Comparison of ENCODE assay signal across 8 mouse cellular contexts in genomic region chr1:157086097-157086994, GRCm38 (mm10). TPM values are rescaled to one million over a fixed set of nuclear protein-coding genes. Genes with fewer than 3 reads are reported as not detected.
DNase-seq lines count a peak whose midpoint lies in the region; ATAC-seq and TF ChIP-seq lines count a peak whose summit lies in the region.

No protein-coding gene starts in this region.

- CTCF ChIA-PET in Patski (lab: Charles Lee), result no interaction called here

- H3K9ac ChIP-seq in forebrain, embryonic 14.5 days (ENCODE audit: low read length), result peak overlapping the region; percentile 64
- peak overlapping the region; percentile 58 for H3K9ac ChIP-seq in lung, embryonic 16.5 days (ENCODE audit: low read length)

- H3K9me3 ChIP-seq in forebrain, embryonic 14.5 days (replicated peaks; ENCODE audit: control insufficient read depth, low read length), result no peaks in the 10 kb centered on the region
- no peaks in the 10 kb centered on the region for H3K9me3 ChIP-seq in lung, embryonic 16.5 days (ENCODE audit: control insufficient read depth, low read length)

- H3K36me3 ChIP-seq in forebrain, embryonic 14.5 days (ENCODE audit: control insufficient read depth, insufficient read depth, low read length), result no peaks in the 10 kb centered on the region
- no peaks in the 10 kb centered on the region for H3K36me3 ChIP-seq in lung, embryonic 16.5 days (ENCODE audit: control insufficient read depth, insufficient read depth, low read length)

- H3K27ac ChIP-seq in forebrain, embryonic 14.5 days (ENCODE audit: low read depth, low read length), result peak overlapping the region; percentile 17; the same call in 1 of the 2 replicates
- H3K27ac ChIP-seq in lung, embryonic 16.5 days (ENCODE audit: low read length), result no peak overlapping the region

- H3K4me1 ChIP-seq in forebrain, embryonic 14.5 days (ENCODE audit: control insufficient read depth, insufficient read depth, low read length), result no peaks in the 10 kb centered on the region
- peaks cover 2% of the 10 kb centered on the region; the same call in 1 of the 2 replicates for H3K4me1 ChIP-seq in lung, embryonic 16.5 days (replicated peaks; ENCODE audit: control insufficient read depth, insufficient read depth, low read length)

- H3K4me2 ChIP-seq in forebrain, embryonic 14.5 days (ENCODE audit: low read length), result peak overlapping the region; percentile 59
- peak overlapping the region; percentile 62 for H3K4me2 ChIP-seq in lung, embryonic 16.5 days (ENCODE audit: low read depth, low read length)

- TF ChIP-seq CTCF in Patski (IDR thresholded peaks at IDR 0.05), result no peak

- WGBS in forebrain, embryonic 14.5 days, result 7% methylated on average over 25 of the region's 25 CpGs
- WGBS in lung, embryonic 16.5 days, result 9% methylated on average over 25 of the region's 25 CpGs

- in situ Hi-C loops in Patski (cut with MboI; ENCODE audit: low pct_unique_long_range_greater_than_20kb), result no loop called here

- no peaks in the 10 kb centered on the region for H3K27me3 ChIP-seq in Patski
- no peaks in the 10 kb centered on the region for H3K27me3 ChIP-seq in forebrain, embryonic 14.5 days (replicated peaks; ENCODE audit: control insufficient read depth, insufficient read depth, low read length)
- no peaks in the 10 kb centered on the region for H3K27me3 ChIP-seq in lung, embryonic 16.5 days (ENCODE audit: control insufficient read depth, insufficient read depth, low read depth, low read length)

- POLR2A ChIA-PET in Patski (lab: Charles Lee), result no interaction called here

- DNase-seq in Patski (ENCODE audit: low read depth, low spot score), result no peak
- DNase-seq in forebrain, embryonic 14.5 days (ENCODE audit: low spot score), result peak; percentile 88
- peak; percentile 17 for DNase-seq in layer of hippocampus, adult 9-10 months (ENCODE audit: low spot score)
- DNase-seq in ovary, postnatal 14 days (ENCODE audit: low spot score), result peak; percentile 51
- DNase-seq in thymus, postnatal 4 days, result peak; percentile 82

- ATAC-seq in Patski, result peak; percentile 52
- peak; percentile 49; the same call in 1 of the 2 replicates for ATAC-seq in cerebellum, adult (ENCODE audit: insufficient number of reproducible peaks, low FRiP score, low TSS enrichment)
- ATAC-seq in forebrain, embryonic 14.5 days, result peak; percentile 82
- ATAC-seq in hematopoietic stem cell, adult 5-6 weeks (replicated peaks in 1 of 2; ENCODE audit: insufficient read depth in 1 of 2, low FRiP score in 2 of 2, low TSS enrichment in 1 of 2, low read depth in 1 of 2, poor library complexity in 2 of 2, severe bottlenecking in 2 of 2), result peak; percentile 52 to 57; a peak in 2 of 4 replicates
- peak; percentile 74 for ATAC-seq in lung, embryonic 16.5 days (ENCODE audit: low read depth)

- peak overlapping the region; percentile 35 for H3K4me3 ChIP-seq in forebrain, embryonic 14.5 days (ENCODE audit: low read depth, low read length)
- peak overlapping the region; percentile 51 for H3K4me3 ChIP-seq in lung, embryonic 16.5 days (ENCODE audit: low read length)

RNA-seq across cellular contexts. Expression of gene Tex35, which starts 22.1 kb away (rescaled TPM):
- 0.22 TPM for polyA plus RNA-seq in Patski (2021)
- not detected in 2 replicates for polyA plus RNA-seq in forebrain, embryonic 14.5 days (2014; fragmentation: Nextera tagmentation; extraction: Ambion mirVana)
- not detected in 2 replicates for total RNA-seq in hematopoietic stem cell, adult 5-6 weeks (2017)
- not detected in 2 replicates for polyA plus RNA-seq in lung, embryonic 16.5 days (2015; fragmentation: Nextera tagmentation; extraction: Ambion mirVana)
